Mouse (Mus musculus) embryonic facial prominence, embryonic 10.5 days (tissue): Measurements from ENCODE around the gene Tango6. TPM values are rescaled to one million over a fixed set of nuclear protein-coding genes. Genes with fewer than 3 reads are reported as not detected.
A peak's percentile ranks its signal among the peaks of the same experiment; 100 is the strongest.
"Not testable (repeated sequence)": the region's sequence is repeated elsewhere in the genome, so short reads cannot be mapped to it uniquely, and the experiment has no call there.

ENCODE experiments used
- DNase-seq: peaks from one replicate; pipeline ENCODE4 v3.0.0-alpha.2; 2017; ENCODE audit warnings: low spot score
- H3K27ac ChIP-seq: fragments of 300-500 bp; sonication (generic); replicated peaks from 2 replicates; pipeline ENCODE4 v1.5.1; 2016; ENCODE audit warnings: mild to moderate bottlenecking
- H3K27me3 ChIP-seq: fragments of 300-500 bp; sonication (generic); replicated peaks from 2 replicates; pipeline ENCODE4 v1.6.1; 2016; ENCODE audit warnings: low read depth, mild to moderate bottlenecking; ENCODE audit not compliant: poor library complexity, severe bottlenecking
- H3K36me3 ChIP-seq: fragments of 300-500 bp; sonication (generic); replicated peaks from 2 replicates; pipeline ENCODE4 v1.6.1; 2016; ENCODE audit warnings: mild to moderate bottlenecking, moderate library complexity
- H3K4me1 ChIP-seq: fragments of 300-500 bp; sonication (generic); 2 replicates; pipeline ENCODE4 v1.6.1; 2016
- H3K4me3 ChIP-seq: fragments of 300-500 bp; sonication (generic); 2 replicates; pipeline ENCODE4 v1.5.1; 2016; ENCODE audit warnings: mild to moderate bottlenecking, moderate library complexity
- H3K9me3 ChIP-seq: fragments of 300-500 bp; sonication (generic); 2 replicates; pipeline ENCODE4 v1.6.1; 2016; ENCODE audit warnings: mild to moderate bottlenecking
- WGBS: fragments of 180-500 bp; shearing (Covaris S2); methylation state at CpG from one replicate; pipeline ENCODE4 v1.1.7; 2016; 5-methylcytosine and 5-hydroxymethylcytosine counted together
- polyA plus RNA-seq: library from polyadenylated mRNA; unstranded; fragments of >200 nt; fragmentation: Nextera tagmentation; extraction: Ambion mirVana; gene quantifications from 2 replicates; pipeline ENCODE4 v1.2.1, GENCODE M21; 2016

The Tango6 gene
- polyA plus RNA-seq, 1 experiment from 2014 or later: 16.3 TPM

- Histone ChIP-seq H3K27ac (no peak overlapping the region), H3K36me3 (peaks cover 36% of the 10 kb centered on the region), H3K4me1 (peaks cover 43% of the 10 kb centered on the region), H3K27me3 (peaks cover 69% of the 10 kb centered on the region), H3K4me3 (peak overlapping the region; percentile 76), H3K9me3 (no peaks in the 10 kb centered on the region)
- WGBS: 7% methylated on average over 8 of the region's 8 CpGs
- peak; percentile 26 for DNase-seq
Measured at GRCm38 (mm10) chr8:106872454-106873034, 189.7 kb downstream of the Tango6 start.

- 94% methylated on average over 8 of the region's 8 CpGs for WGBS
- peaks cover 98% of the 10 kb centered on the region for H3K36me3 ChIP-seq
- DNase-seq: no peak
Measured at GRCm38 (mm10) chr8:106880121-106880707, 197.3 kb downstream of the Tango6 start.

GRCm38 (mm10) chr8:106884094-106884493, 201.2 kb downstream of the Tango6 start:
- peaks cover 85% of the 10 kb centered on the region for H3K36me3 ChIP-seq
- H3K27me3 ChIP-seq, H3K9me3 ChIP-seq, H3K4me3 ChIP-seq, H3K4me1 ChIP-seq, DNase-seq, H3K27ac ChIP-seq: not testable (repeated sequence)
- 95% methylated on average over 11 of the region's 11 CpGs for whole genome bisulfite sequencing

More at GRCm38 (mm10) chr8:106880121-106880707, 197.3 kb downstream of the Tango6 start:
- H3K4me3 ChIP-seq: no peak overlapping the region
- no peaks in the 10 kb centered on the region for H3K9me3 ChIP-seq
- no peak overlapping the region for H3K27ac ChIP-seq
- no peaks in the 10 kb centered on the region for H3K27me3 ChIP-seq
- H3K4me1 ChIP-seq: no peaks in the 10 kb centered on the region

GRCm38 (mm10) chr8:106884826-106885400, 202.0 kb downstream of the Tango6 start:
- peaks cover 85% of the 10 kb centered on the region for H3K36me3 ChIP-seq
- 90% methylated on average over 4 of the region's 4 CpGs for WGBS
- not testable (repeated sequence) for H3K4me3 ChIP-seq, H3K9me3 ChIP-seq, H3K27me3 ChIP-seq, H3K4me1 ChIP-seq, H3K27ac ChIP-seq, DNase-seq

DNA sequence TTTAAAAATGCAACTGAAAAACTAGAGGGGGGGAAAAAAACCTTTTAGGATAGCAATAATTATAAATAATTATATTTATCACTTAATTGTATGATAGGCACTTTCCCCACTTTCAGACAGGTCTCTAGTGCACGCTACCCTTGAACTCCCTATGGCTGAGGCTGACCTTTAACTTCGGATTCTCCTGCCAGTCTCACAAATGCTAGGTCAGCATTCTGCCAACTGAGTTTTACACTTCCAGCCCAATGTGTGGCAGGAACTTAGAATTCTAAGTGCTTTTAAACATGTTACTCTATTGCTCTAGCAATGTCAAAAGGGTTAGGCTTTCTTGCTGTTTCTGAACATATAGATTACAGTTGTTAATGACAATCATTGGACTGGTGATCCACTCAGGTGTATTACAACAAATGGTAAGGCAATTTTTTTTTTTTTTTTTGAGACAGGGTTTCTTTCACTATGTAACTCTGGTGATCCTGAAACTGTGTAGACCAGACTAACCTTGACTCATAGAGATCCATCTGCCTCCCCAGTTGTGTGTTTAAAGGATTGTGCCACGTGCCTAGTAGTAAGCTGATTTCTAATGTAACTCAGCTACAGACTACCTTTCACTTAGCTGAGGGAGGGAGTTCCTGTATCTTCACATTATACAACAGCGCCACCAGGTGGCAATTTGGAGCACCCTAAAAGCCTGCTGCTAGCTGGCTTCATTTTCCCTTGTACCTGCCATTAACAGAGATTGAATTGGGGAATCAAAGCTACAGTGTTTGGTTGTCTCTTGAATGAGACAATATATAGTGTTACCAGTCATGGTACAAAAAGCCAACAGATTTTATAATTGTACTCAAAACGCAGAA, 204.7 kb downstream of the Tango6 start:
- Histone ChIP-seq H3K27ac (no peak overlapping the region), H3K36me3 (peaks cover 66% of the 10 kb centered on the region), H3K27me3 (no peaks in the 10 kb centered on the region), H3K4me3 (no peak overlapping the region), H3K4me1 (peaks cover 24% of the 10 kb centered on the region), H3K9me3 (no peaks in the 10 kb centered on the region)
- peak; percentile 75 for DNase-seq
- 51% methylated on average over 5 of the region's 5 CpGs for WGBS

GRCm38 (mm10) chr8:106888803-106889202, 205.9 kb downstream of the Tango6 start:
- 91% methylated on average over 3 of the region's 3 CpGs for WGBS
- Histone ChIP-seq H3K9me3 (no peaks in the 10 kb centered on the region), H3K27me3 (no peaks in the 10 kb centered on the region), H3K4me1 (peaks cover 26% of the 10 kb centered on the region), H3K4me3 (no peak overlapping the region), H3K27ac (no peak overlapping the region), H3K36me3 (peaks cover 53% of the 10 kb centered on the region)
- DNase-seq: no peak

- H3K27ac ChIP-seq: peak overlapping the region; percentile 100
- H3K4me3 ChIP-seq: peak overlapping the region; percentile 97
- DNase-seq: peak; percentile 75
- WGBS: 2% methylated on average over 15 of the region's 15 CpGs
- no peaks in the 10 kb centered on the region for H3K27me3 ChIP-seq
- H3K36me3 ChIP-seq: peaks cover 46% of the 10 kb centered on the region
- H3K9me3 ChIP-seq: no peaks in the 10 kb centered on the region
- H3K4me1 ChIP-seq: peaks cover 37% of the 10 kb centered on the region
Measured at GRCm38 (mm10) chr8:106892210-106892805, 209.4 kb downstream of the Tango6 start.

- H3K27ac ChIP-seq: peak overlapping the region; percentile 100
- peaks cover 53% of the 10 kb centered on the region for H3K36me3 ChIP-seq
- peak; percentile 83 for DNase-seq
- H3K27me3 ChIP-seq: no peaks in the 10 kb centered on the region
- peak overlapping the region; percentile 97 for H3K4me3 ChIP-seq
- 1% methylated on average over 57 of the region's 57 CpGs for WGBS
- no peaks in the 10 kb centered on the region for H3K9me3 ChIP-seq
- peaks cover 37% of the 10 kb centered on the region for H3K4me1 ChIP-seq
Measured at GRCm38 (mm10) chr8:106892806-106893451, 210.1 kb downstream of the Tango6 start.

DNA sequence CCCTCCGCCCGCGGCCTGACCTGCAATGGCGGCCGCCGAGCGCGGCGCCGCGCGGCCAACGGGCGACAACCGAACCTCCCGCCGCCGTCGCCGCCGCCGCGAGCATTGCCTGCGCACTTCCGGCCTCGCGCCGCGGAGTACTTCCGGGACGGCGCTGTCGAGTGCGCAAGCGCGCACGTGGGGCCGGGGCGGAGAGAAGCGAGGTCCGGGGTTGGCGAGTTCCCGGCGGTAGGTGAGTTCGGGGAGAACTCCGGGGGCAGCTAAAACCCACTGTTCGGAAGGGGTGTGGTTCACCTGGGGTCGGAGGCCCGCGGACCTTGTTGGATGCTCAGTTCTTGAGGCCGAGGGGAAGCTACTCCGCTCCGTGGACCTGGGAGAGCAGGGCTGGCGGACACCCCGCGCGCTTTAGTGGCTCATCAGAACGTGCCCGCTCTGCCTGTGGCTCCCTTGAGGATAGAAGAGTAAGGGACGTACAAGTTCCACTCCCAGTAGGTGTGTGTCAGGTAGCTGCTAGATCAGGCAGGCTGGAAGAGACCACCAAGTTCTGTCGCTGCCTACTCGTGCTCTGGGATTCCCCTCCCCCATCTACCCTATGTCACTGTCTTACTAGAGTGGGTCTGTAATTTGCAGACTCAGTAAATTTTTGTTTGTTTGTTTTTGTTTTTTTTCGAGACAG, 210.8 kb downstream of the Tango6 start, which contains the start of gene Utp4:
Gene Utp4 (plus strand): TSS at position 156 of the 676 bp plus-strand sequence.
- Histone ChIP-seq H3K36me3 (peaks cover 59% of the 10 kb centered on the region), H3K9me3 (no peaks in the 10 kb centered on the region), H3K27ac (peak within 1 kb of the TSS; percentile 100), H3K4me3 (peak within 1 kb of the TSS; percentile 97), H3K27me3 (no peaks in the 10 kb centered on the region), H3K4me1 (peaks cover 37% of the 10 kb centered on the region)
- peak; percentile 92 for DNase-seq
- WGBS: under 1% methylated on average over 63 of the region's 63 CpGs

DNA sequence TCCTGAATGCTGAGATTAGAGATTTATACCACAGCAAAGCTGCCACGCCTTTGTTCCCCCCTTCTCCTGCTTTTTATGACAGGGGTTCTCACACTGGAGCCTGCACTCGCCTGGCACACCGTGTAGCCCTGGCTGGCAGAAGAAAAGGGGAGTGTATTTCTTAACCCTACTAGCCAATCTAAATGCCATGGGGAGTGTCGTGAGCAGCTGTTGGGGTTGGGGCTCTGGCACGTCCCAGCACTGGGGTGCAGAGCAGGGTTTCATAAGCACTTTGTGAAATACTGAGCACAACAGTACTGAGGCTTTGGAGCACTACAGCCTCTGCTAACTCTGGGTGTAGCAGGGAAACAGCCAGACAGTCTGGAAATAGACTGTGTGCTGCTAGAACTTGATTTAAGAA, 216.6 kb downstream of the Tango6 start:
- Histone ChIP-seq H3K27me3 (no peaks in the 10 kb centered on the region), H3K27ac (no peak overlapping the region), H3K4me3 (no peak overlapping the region), H3K36me3 (peaks cover 99% of the 10 kb centered on the region), H3K4me1 (peaks cover 6% of the 10 kb centered on the region), H3K9me3 (no peaks in the 10 kb centered on the region)
- no peak for DNase-seq
- WGBS: 91% methylated on average over 5 of the region's 5 CpGs
